Mouse (Mus musculus): ENCODE measurements at regions not wholly inside any gene's neighbourhood (a gene's known extent, or its start where the extent isn't known, plus 50 kb on each side); places are given as distances from the start of the nearest gene placed in this dataset.

DNA sequence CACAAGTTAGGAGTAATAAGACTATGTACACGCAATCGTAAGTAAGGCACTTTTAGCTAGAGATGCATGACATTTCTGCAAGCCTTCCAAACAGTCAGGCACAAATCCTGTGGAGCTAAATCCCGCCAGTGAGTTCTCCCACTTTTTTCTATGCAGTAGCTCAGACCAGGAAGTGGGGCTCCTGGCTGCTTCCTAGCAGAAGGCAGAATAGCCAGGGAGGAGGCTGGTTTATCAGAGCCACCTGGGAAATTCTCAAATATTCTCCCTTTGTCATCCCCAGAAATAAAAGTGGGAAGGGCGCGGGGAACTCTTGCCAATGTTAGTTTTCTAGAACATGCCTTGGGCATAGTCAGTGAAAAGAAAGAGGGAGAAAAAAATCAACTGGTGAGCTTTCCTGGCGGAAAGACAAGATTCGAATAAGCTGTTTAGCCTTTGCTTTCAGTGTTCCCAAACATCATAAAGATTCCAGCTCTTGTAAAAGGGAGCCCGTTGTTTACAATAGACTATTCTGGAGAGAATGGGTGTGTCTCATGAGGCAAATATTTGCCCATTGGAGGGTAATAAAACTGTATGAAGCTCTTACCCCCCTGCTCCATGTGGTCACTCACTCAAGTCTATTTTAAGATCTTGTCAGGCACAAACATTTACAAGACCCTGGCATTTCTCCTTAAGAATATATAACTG lies 167.2 kb upstream of the Lef1 start:
- intact Hi-C loops (cut with DNase I) = no loop called here
- no peak for DNase-seq

DNA sequence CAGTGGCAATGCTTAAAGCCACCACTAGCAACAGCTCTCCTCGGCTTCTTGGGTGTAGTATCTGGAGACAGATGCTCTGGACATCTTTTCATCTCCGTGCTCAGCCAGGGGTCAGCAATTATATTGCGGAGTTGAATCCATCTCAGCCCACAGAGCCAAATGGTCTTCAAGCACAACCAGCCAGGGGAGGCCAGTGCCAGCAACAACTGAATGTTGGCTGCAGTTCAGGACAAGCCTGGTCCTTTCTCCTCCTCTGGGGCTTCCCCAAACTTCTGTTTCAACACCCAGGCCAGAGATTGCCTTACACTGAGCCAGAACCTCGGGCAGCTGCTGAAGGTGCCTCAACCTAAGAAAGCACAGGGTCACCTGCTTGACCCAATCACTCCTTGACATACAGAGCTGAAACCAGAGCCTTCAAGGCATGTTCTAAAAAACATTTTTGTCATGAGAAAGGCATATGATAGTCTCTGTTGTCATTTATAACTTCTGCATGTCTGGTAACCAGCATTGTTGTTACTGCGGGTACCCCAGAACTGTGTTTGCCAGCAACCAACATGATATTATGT lies 169.9 kb upstream of the Lef1 start:
- peak; percentile 87 for DNase-seq
- intact Hi-C loops (cut with DNase I) = no loop called here

DNA sequence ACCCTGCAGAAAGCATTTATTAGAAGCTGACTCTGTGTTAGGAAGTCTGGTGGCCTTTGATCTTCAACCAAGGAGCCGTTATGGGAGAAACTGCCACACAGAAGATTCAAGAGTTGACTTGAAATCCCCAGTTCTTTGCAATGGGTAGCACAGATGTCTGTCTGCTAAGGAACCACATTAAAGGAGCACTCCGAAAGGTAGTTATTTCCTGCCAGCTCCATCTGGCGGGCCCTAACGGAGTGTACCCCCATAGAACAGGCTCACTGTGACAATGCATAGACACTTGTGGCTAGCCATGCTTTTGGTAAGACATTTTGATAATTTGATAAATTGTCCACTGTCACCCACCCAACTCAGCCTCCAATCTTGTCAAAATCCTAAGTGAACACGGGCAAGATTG lies 173.3 kb upstream of the Lef1 start:
- intact Hi-C loops (cut with DNase I) = no loop called here

DNA sequence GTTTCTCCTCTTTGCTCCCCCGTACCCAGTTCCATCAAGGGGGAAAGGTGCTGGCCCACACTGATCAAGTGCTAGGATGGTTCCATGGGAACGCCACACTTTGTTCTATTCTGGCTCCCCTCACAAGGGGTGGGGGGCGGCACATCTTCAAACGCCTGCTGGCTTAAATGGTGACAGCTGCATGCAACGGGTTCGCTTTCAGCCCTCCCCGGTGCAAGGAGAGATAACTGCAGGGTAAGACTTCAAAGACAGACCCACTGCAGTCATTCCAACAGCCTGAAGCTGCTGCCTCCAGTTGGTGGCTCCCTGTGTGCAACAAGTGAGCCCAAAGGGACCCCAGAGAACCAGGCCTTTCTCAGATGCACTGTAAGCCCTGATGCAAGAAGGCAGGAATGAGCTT lies 173.9 kb upstream of the Lef1 start:
- DNase-seq = peak; percentile 8
- intact Hi-C loops (cut with DNase I) = no loop called here

More for the DNA sequence above, 173.3 kb upstream of the Lef1 start:
- DNase-seq = no peak

DNA sequence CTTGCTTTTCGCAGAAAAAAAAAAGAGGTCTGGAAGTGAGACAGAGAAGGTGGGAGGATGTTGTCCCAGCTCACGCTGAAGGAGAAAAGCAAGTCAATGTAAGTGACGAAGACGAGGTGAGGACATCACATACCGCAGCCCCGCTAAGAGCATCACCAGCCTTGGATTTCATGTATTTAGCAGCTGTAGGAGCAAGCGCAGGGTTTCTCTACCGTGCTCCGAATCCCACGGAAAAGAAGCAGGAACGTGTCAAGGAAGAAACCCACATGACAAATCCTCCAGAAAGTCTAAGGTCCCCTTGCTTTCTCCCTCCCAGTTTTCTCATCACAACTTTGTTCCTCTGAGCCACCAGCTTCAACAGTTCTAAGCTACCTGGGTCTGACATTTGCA lies 174.3 kb upstream of the Lef1 start:
- no peak for DNase-seq
- intact Hi-C loops (cut with DNase I) = no loop called here

DNA sequence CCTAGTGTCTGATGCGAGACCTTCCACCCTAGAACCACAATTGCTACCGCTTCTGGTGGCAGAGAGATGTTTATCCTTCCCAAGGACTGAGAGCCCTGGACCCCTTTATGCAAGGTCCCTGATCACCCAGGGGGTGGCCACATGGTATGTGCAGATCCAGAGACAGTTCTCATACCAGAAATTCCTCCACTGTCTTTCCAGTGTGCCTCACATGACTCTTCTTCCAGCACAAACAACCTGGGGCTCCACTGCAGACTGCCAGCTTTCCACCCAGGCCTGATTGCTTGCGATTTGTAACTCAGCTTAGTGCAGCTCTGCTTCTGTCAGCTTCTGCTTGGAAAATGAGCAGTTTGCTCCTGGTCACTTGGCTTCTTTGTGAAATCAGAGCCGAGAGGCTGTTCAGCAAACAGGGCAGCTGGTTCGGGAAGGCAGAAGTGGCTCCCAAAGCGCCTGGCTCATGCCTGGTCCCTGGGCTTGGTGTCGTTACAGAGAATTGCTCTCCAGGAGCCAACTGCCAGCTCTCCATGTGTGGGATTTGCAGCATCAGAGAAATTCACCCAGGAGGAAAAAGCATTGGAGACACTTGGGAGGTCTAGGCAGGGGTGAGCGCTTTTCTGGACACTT lies 174.9 kb upstream of the Lef1 start:
- intact Hi-C loops (cut with DNase I) = no loop called here
- DNase-seq = peak; percentile 59

DNA sequence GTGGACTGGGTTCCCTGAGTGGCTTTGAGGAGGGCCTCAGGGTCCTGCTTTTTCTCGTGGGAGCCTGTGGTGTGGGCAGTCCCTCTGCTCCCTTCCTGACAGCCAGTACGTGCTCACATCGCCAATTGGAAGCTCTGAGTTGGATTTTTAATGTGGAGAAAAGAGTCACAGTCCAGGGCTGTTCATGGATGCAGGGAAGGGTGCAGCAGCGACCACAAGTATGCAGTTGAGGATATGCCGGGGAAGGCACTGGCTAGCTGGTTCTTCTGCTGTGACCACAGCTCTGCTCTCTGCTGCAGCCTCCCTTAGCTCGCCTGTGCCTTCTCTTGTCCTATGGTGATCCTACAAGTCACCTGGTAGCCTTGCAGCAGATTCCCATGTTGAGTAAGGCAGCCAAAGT lies 177.5 kb upstream of the Lef1 start:
- DNase-seq = no peak

DNA sequence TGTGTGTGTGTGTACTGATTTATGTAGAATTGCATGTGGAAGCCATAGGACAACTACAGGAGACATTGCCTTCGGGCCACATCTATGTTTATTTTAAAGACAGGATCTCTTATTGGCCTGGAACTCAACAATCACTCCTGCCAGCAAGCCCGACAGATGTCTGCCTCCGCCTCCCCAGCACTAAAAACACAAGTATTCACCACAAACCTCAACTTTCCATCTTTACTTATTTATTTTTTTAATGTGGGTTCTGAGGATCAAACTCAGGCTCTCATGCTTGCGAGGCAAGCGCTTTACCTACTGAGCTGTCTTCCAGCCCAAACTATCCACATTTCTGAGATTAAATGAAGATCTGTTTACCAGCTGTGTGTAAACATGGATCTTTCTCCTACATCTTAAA lies 178.0 kb upstream of the Lef1 start:
- intact Hi-C loops (cut with DNase I) = no loop called here
- DNase-seq = no peak

More for the DNA sequence above, 177.5 kb upstream of the Lef1 start:
- intact Hi-C loops (cut with DNase I) = no loop called here

DNA sequence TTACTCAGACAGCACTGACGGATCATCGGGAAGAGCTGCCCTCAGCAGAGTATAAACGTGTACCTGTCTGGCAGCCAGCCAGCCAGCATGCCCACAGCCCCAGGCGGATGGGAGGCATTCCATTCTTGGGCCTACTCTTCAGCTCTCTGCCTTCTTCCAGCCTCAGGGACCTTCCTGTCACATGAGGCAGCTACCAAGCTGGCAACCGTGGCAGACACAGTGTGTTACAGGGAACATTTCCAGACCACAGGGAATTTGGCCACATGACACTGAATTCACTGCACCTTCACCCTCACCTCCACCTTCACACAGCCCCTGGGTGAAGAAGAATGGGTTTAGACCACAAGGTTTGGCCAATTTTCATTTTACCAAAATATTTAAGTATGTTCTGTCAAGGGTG lies 185.3 kb upstream of the Lef1 start:
- DNase-seq = no peak
- intact Hi-C loops (cut with DNase I) = no loop called here

DNA sequence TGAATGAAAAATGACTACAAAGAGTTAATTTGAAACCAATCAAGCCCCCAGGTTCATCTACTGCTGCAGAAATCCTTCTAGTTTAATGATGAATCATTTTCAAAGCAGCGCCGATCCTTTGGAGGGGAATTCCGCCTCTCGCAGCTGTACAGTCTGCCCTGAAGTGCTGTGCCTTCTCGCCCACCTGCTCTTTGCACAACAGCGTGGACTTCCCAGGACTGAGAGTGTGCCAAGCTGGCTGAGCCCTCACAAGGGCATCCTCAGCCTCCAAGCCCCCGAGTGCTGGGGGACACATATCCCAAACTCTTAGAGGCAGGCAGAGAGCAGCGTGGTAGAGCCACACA lies 186.7 kb upstream of the Lef1 start:
- no peak for DNase-seq
- intact Hi-C loops (cut with DNase I) = no loop called here

DNA sequence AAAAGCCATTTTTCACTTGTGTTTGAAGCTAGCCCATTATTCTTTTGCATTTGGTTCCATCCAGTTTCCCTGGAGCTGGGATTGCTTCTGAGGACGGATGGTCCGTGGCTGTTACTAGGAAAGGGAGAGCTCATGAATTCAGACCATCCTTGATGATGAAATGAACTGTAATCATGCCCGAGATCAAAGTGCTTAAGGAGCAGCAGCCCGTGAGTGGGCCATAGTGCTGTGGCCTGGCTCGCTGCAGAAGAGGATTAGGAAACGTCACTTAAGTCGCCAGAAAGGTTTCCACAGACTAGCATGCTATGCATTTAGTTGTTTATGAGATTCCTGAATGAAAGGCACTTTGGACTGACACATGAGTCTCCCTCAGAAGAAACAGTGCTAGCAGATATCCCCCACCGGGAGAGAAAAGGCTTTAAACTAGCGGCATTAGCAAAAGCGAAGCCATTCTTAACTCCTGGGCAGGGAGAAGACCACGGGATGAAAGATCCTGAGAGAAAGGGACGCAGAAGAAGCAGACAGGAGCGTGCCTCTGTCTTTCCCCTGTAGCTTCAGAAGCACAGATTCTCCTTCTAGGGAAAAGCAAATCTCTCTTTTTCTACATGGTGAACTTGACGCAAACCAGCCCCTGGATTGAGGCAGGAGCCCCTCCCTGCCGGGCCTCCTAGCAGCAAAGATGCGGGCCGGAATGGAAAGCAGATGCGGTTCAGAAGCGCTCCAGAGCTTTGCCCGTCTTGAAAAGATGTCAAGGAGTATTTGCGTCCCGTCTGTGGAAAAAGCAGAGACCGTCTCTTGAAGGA lies 187.3 kb upstream of the Lef1 start:
- DNase-seq = no peak
- intact Hi-C loops (cut with DNase I) = no loop called here

DNA sequence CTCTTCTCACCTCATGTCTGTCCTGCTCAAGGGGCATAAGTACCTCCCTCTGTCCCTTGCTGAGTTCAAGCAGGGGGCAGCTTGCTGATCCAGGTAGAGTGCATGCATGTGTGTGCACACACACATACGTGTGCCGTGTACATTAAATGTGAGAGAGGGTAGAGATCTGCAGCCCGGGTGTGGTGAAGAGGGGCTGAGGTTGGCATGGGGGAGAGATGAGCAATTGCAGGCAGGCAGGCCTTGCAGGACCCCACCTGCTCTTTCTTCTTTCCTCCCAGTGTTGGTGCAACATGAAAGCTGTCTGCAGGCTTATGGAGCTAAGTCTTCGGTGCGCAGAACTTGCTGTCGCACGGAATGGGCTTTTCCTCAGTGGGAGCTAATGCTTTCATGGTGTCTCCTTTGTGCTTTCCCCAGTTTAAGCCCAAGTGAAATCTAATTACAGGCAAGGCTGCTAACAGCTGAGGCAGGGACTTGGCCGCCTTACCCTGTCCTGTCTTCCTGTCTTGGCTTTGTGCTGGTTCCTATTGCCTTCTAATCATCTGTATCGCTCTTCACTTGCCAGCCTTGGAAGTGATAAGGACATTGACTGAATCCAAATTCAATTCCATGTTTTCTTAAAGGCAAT lies 188.5 kb upstream of the Lef1 start:
- intact Hi-C loops (cut with DNase I) = no loop called here
- no peak for DNase-seq

DNA sequence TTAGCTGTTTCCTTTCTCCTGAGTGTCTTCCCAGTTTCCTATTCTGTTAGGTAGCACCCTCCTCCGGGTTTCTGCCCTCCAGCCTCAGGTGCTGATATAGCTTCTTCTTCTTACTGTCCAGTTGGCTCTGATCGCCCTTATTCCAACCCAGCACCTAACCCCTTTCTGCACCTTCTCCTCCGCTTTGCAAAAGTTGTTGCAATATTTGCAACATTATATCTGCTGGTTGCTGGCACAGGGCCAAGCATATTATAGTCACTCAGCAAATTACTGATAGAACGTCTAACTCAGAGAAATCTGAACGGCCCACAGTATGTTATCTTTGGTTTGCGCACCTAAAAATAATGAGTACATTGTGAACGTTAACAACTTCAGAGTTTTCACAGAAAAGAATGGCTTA lies 183.6 kb upstream of the Rpl34 start:
- intact Hi-C loops (cut with DNase I) = no loop called here
- DNase-seq = no peak

DNA sequence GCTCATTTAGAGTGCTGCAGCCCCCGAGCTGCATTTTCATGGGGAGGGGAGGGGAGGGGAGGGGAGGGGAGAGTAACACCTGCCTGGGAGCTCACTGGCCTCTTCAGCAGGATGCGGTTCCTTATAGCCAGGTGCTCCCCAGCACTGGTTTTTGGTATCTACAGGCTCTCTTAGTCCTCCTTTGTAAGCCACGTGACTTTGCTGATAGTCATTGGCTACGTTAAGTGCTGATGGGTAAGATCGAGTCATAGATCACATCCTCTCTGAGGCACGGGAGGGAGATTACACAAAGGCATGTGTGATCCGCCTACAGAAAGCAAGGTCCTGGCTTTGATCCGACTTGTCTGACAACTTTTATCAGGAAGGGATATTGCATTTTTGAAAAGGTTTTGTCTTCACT lies 174.9 kb upstream of the Rpl34 start:
- intact Hi-C loops (cut with DNase I) = no loop called here
- no peak for DNase-seq

DNA sequence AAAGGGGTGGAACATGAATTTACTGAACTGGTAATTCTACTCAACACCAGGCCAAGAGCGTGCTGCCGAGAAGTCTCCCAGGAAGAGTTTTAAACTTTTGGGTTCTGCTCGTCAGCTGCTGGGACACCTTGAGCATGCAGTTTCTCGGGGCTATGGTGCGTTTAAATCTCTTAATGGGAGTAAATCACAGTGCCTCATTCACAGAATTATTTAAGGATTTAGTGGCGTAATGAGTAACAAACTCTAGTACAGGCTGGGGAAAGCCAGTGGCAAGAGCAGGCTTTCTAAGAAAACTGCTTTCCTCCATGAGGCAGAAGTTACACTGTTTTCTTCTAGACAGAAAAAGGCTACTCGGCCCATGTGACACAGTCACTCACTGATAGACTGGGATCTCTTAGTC lies 173.1 kb upstream of the Rpl34 start:
- DNase-seq = no peak
- intact Hi-C loops (cut with DNase I) = no loop called here

DNA sequence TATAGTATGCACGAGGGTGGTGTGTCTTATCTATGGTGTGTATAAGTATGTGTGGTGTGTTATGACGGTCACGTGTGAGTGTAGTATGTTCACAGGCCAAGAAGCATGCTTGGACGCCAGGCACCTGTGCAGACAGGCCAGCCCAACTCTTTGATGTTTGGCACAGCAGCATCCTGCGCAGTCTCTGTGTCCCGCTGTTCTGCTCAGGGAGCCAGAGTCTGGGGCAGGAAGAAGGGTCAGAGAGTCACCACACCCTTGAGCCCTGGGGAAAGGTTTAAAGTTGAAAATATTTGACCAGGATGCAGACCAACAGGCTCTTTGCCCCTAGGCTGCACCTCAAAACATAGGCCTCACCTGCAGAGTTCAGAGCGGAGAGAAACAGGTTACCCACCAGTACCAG lies 172.2 kb upstream of the Rpl34 start:
- no peak for DNase-seq
- intact Hi-C loops (cut with DNase I) = no loop called here

DNA sequence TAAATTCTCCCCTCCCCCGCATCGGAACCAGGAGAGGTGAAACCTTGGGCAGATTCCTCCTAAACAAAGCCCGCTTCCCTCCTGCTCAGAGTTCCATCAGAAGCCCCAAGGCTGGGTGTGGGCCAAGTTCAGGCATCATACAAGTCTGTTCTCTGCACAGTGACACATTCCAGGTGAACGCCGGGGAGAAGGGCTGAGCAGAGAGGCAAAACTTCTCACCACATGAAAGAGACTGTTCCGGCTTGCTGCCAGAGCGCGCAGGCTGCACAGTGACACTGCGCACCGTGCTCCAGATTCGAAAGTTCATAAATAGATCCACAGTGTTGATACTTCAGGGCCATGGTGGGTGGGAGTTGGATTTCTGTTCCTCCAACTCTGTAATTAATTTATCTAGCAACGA lies 171.1 kb upstream of the Rpl34 start:
- intact Hi-C loops (cut with DNase I) = no loop called here
- DNase-seq = no peak

DNA sequence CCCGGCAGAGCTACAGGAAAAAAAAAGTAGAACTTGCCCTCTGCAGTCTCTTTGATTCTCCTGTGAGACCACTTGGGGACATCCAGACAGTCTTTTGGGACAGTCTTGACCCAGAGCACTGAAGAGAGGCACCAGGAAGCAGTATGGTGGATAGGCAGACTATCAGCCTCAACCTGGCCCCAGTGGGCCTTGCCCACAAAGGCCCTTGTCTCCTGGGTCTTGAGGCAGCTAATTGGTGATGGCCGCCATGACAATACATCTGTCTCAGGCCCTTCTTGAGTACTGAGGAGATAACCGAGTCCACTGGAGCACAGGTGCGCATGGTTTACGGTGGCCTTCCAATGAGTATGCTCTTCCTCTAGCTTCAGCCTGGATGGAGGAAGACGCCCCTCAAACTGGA lies 170.6 kb upstream of the Rpl34 start:
- intact Hi-C loops (cut with DNase I) = no loop called here
- no peak for DNase-seq

DNA sequence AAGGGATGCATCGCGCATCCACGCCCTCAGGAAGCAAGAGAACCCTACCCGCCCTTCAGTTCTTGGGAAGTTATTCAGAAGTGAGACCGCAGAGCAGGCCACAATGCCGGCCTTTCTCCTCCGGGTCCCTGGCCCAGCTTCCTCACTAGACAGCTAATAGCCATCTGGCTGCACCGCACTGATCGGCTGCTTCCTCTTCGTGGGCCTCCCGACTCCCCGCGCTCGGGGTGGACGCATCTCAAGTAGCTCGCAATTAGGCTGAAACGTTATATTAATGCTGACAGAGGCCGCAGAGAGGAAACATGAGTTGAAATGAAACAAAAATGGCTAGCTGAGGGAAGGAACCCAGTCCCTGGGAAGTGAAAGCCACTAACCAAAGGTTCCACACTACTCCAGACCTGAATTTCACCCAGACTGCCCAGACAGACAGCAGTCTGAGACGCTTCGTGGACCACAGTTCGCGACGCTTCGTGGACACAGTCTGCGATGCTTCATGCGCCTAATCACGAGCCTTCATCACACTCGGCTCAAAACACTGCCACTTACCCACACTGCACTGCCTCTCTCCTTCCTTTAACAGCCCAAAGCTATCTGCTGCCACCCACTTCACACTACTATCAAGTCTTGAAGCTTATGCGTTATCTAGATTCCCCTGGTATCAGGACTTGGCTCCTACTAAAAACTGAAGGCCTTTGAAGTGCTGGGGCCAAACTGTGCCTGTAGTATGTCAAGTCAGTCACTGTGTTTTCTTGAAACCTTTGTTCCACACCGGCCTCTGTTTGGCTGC lies 170.0 kb upstream of the Rpl34 start:
- DNase-seq = no peak
- intact Hi-C loops (cut with DNase I) = no loop called here

DNA sequence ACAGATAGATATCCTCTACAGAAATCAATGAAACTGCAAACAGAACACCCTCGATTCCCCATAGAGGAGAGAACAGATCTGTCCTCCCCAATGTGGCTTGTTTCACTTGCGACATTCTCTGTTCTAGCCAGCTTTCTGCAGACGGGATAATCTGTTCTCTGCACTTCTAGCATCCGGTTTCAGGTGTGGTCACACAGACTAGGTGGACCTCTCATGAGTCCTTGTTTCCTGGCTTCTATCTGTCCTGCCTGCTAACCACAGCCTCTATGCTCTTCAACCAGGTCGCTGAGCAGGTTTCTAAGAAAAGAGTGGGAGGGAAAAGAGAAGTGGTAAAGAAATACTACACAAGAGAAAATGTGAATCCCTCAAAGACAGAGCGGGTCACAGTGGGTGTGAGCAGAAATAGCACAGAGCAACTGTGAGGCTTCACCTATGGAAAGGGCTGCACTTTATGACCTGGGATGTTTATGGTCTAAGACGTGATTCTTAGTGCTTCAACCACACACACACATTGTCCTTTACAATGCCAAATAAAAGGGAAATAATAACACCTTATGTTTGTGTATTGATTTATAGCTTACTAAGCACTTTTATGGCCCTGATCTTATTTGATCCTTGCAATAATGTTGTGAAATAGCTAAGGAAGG lies 164.1 kb upstream of the Rpl34 start:
- intact Hi-C loops (cut with DNase I) = no loop called here
- DNase-seq = no peak

Measured in left cerebral cortex, postnatal 4 days (tissue).